ENCODE assay signal across 9 mouse cellular contexts in the genomic region with DNA sequence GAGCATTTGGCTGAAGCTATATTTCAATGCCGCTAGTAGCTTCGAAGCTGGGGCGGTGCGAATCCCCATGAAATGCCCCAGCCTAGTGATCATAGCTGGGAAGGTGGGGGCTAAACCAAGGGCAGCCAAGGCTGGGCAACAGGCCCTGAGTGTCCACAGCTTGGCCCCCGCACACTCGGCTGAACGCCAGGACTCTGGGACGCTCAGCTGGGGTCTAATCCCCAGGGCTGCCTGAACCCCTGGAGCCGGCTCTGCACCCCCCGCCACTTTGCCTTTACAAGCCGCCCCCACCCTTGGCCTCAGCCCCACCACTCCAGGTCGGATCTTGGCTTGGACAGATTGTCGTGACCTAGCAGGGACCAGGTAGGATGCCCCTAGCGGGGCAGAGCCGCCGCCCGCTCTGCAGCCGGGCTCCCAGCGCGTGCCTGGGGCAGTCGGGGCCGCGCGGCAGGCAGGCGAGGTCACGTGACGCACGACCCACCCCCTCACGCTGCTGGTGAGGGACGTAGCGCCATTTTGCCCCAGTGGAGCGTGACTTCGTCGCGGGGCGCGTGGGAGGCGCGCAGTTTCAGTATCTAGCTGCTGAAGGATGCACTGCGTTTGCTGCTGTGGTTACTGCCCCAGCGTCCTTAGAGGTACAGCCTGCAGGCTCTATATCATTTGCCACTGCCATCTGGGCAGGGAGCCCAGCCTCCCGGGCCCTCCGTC. TPM values are rescaled to one million over a fixed set of nuclear protein-coding genes. Genes with fewer than 3 reads are reported as not detected.
A peak's percentile ranks its signal among the peaks of the same experiment; 100 is the strongest.
DNase-seq lines count a peak whose midpoint lies in the region; ATAC-seq and TF ChIP-seq lines count a peak whose summit lies in the region.
"Had no signal": no experiment of that assay in that cellular context is flagged by ENCODE, and none has a peak within 500 bp of the region (broad histone marks: within the 10 kb centered on the region; RNA-seq: fewer than 3 reads in every experiment).

No protein-coding gene starts in this region.

- peak overlapping the region; percentile 59 for H3K9ac ChIP-seq in forebrain, embryonic 15.5 days (replicated peaks)
- no peak overlapping the region for H3K9ac ChIP-seq in liver, embryonic 14.5 days (replicated peaks)
- H3K9ac ChIP-seq in stomach, embryonic 15.5 days: peak overlapping the region; percentile 27

- H3K4me1 ChIP-seq in forebrain, embryonic 15.5 days: peaks cover 22% of the 10 kb centered on the region
- no peaks in the 10 kb centered on the region for H3K4me1 ChIP-seq in liver, embryonic 14.5 days (replicated peaks; ENCODE audit: control insufficient read depth in 2 of 2, insufficient read depth in 2 of 2, low read length in 1 of 2)
- peaks cover 17% of the 10 kb centered on the region for H3K4me1 ChIP-seq in stomach, embryonic 15.5 days

- H3K9me3 ChIP-seq in forebrain, embryonic 15.5 days: no peaks in the 10 kb centered on the region
- no peaks in the 10 kb centered on the region for H3K9me3 ChIP-seq in liver, embryonic 14.5 days (ENCODE audit: control insufficient read depth, low read length)
- H3K9me3 ChIP-seq in stomach, embryonic 15.5 days: no peaks in the 10 kb centered on the region

- peaks cover 3% of the 10 kb centered on the region; the same call in 1 of the 2 replicates for H3K27me3 ChIP-seq in forebrain, embryonic 15.5 days
- peaks cover 35% of the 10 kb centered on the region for H3K27me3 ChIP-seq in liver, embryonic 14.5 days (ENCODE audit: control insufficient read depth, insufficient read depth, low read length)
- peaks cover 11% of the 10 kb centered on the region; the same call in 1 of the 2 replicates for H3K27me3 ChIP-seq in stomach, embryonic 15.5 days (replicated peaks)

- peak; percentile 83 for DNase-seq in cerebellum, adult 11 months
- peak; percentile 60 to 74 for DNase-seq in heart, postnatal 14 days
- peak; percentile 87 to 93 for DNase-seq in kidney, postnatal 4 days
- no peak for DNase-seq in liver, embryonic 14.5 days (ENCODE audit: low read depth in 3 of 3, low spot score in 3 of 3)
- peak; percentile 88 for DNase-seq in neural tube, embryonic 10.5 days (ENCODE audit: extremely low spot score, low spot score)

- TF ChIP-seq CTCF in liver, embryonic 14.5 days (IDR thresholded peaks at IDR 0.05; ENCODE audit: low read depth): no peak

- 2% methylated on average over 43 of the region's 43 CpGs for WGBS in forebrain, embryonic 15.5 days
- WGBS in liver, embryonic 14.5 days (ENCODE audit: insufficient replicate concordance): 3% methylated on average over 43 of the region's 43 CpGs
- WGBS in stomach, embryonic 15.5 days: 3% methylated on average over 43 of the region's 43 CpGs

- H3K4me2 ChIP-seq in forebrain, embryonic 15.5 days (replicated peaks): peak overlapping the region; percentile 93
- peak overlapping the region; percentile 66 for H3K4me2 ChIP-seq in liver, embryonic 14.5 days (ENCODE audit: low read depth)
- H3K4me2 ChIP-seq in stomach, embryonic 15.5 days: peak overlapping the region; percentile 95

- no peak for TF ChIP-seq EP300 in liver, embryonic 14.5 days (IDR thresholded peaks at IDR 0.05; ENCODE audit: low read depth)

- intact Hi-C loops in heart, postnatal 14 days (cut with DNase I): no loop called here

- H3K36me3 ChIP-seq in forebrain, embryonic 15.5 days: no peaks in the 10 kb centered on the region
- no peaks in the 10 kb centered on the region for H3K36me3 ChIP-seq in liver, embryonic 14.5 days (replicated peaks; ENCODE audit: control insufficient read depth, insufficient read depth, low read depth)
- no peaks in the 10 kb centered on the region for H3K36me3 ChIP-seq in stomach, embryonic 15.5 days

- peak overlapping the region; percentile 60 for H3K27ac ChIP-seq in forebrain, embryonic 15.5 days (replicated peaks)
- no peak overlapping the region for H3K27ac ChIP-seq in liver, embryonic 14.5 days
- H3K27ac ChIP-seq in stomach, embryonic 15.5 days: no peak overlapping the region

- peak overlapping the region; percentile 50 for H3K4me3 ChIP-seq in forebrain, embryonic 15.5 days
- peak overlapping the region; percentile 24 to 46 for H3K4me3 ChIP-seq in liver, embryonic 14.5 days (ENCODE audit: insufficient read depth in 1 of 2, low read depth in 2 of 2, low read length in 2 of 2)
- H3K4me3 ChIP-seq in stomach, embryonic 15.5 days (replicated peaks): peak overlapping the region; percentile 45

- peak; percentile 87 for ATAC-seq in CD4-positive, CD25-positive, alpha-beta regulatory T cell, adult 4 months
- peak; percentile 92 for ATAC-seq in forebrain, embryonic 15.5 days (replicated peaks)
- ATAC-seq in liver, embryonic 14.5 days (ENCODE audit: insufficient read depth): peak; percentile 76
- ATAC-seq in stomach, embryonic 15.5 days (ENCODE audit: insufficient read depth, low FRiP score, low read depth): peak; percentile 91

RNA-seq across cellular contexts. Expression of gene Gpr176, which starts 0.5 kb away (rescaled TPM):
- under 1 TPM in 1 of 2 experiments, not detected in 1; 0.11 TPM for polyA plus RNA-seq in CD4-positive, CD25-positive, alpha-beta regulatory T cell, adult 4 months (2017; shearing (Covaris generic))
- polyA plus RNA-seq in forebrain, embryonic 15.5 days (2015; fragmentation: Nextera tagmentation; extraction: Ambion mirVana): 4.0 and 5.2 TPM in 2 replicates
- total RNA-seq in heart, postnatal 14 days (2021): under 1 TPM; 0.19 to 0.20 TPM
- polyA plus RNA-seq in liver, embryonic 14.5 days (2012; rRNA removed): 0.09 and 0.12 TPM in 2 replicates
- polyA plus RNA-seq in liver, embryonic 14.5 days (2014; fragmentation: Nextera tagmentation; extraction: Ambion mirVana): 0.11 and 0.29 TPM in 2 replicates
- 0.24 and 0.58 TPM in 2 replicates for polyA plus RNA-seq in stomach, embryonic 15.5 days (2015; fragmentation: Nextera tagmentation; extraction: Ambion mirVana)
- total RNA-seq: MEL had no signal

RNA-seq across cellular contexts. Expression of gene Eif2ak4, which starts 14.7 kb away (rescaled TPM):
- 1 to 10 TPM; 2.9 to 3.1 TPM for polyA plus RNA-seq in CD4-positive, CD25-positive, alpha-beta regulatory T cell, adult 4 months (2017; shearing (Covaris generic))
- polyA plus RNA-seq in forebrain, embryonic 15.5 days (2015; fragmentation: Nextera tagmentation; extraction: Ambion mirVana): 8.1 and 9.5 TPM in 2 replicates
- total RNA-seq in heart, postnatal 14 days (2021): 1 to 10 TPM; 9.2 to 9.3 TPM
- polyA plus RNA-seq in liver, embryonic 14.5 days (2012; rRNA removed): 5.7 and 6.3 TPM in 2 replicates
- 3.7 and 4.9 TPM in 2 replicates for polyA plus RNA-seq in liver, embryonic 14.5 days (2014; fragmentation: Nextera tagmentation; extraction: Ambion mirVana)
- polyA plus RNA-seq in stomach, embryonic 15.5 days (2015; fragmentation: Nextera tagmentation; extraction: Ambion mirVana): 10.4 and 11.7 TPM in 2 replicates

Comparison
In these comparisons a context has a peak if more than half of its experiments do, and no peak if none do; other contexts are left out.
1. DNase-seq: peak in cerebellum, adult 11 months (single experiment), heart, postnatal 14 days (2 of 2), kidney, postnatal 4 days (2 of 2) and neural tube, embryonic 10.5 days (single experiment); none in liver, embryonic 14.5 days (0 of 3).
2. Peak in every context shown above with its lines, with median percentiles within 50 percentile points of each other: ATAC-seq, H3K4me2 ChIP-seq and H3K4me3 ChIP-seq.